In the genomic region with DNA sequence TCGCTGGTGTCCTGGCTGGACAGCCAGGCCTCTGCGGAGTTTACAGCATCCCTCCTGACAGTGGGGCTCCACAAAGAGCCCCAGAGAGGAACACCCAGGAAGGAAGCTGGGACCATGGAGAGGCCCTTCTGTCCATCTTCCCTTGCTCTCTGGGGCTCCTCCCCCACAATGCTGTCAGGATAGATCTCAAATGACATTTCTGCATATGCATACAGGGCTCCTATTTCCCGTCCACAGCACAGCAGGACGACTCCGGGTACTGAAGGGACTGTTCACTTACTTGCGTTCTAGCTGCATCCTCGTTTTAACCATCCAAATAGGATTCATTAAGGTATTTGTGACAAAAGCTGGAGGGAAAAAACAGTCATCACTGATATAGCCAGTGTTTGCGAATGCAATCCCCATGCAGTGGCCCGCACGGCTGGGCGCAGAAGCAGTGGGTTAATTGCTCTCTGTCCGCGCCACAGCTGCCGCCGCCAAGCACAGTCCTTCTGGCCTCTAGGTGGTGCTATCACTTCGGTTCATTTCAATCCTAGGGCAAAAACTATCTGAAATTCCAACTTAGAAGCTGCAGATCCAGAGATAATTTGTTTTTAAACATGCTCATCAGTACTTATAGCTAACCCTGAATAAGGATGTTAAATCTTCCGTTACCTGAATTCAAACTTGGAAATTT, we compare ENCODE assay signal across 8 mouse cellular contexts. TPM values are rescaled to one million over a fixed set of nuclear protein-coding genes. Genes with fewer than 3 reads are reported as not detected.
A peak's percentile ranks its signal among the peaks of the same experiment; 100 is the strongest.
DNase-seq lines count a peak whose midpoint lies in the region; ATAC-seq and TF ChIP-seq lines count a peak whose summit lies in the region.

No protein-coding gene starts in this region.

- ATAC-seq in heart, embryonic 12.5 days (ENCODE audit: insufficient number of reproducible peaks, low FRiP score): no peak
- ATAC-seq in forebrain, embryonic 11.5 days (replicated peaks; ENCODE audit: low FRiP score): no peak
- ATAC-seq in kidney, postnatal 0 days (replicated peaks; ENCODE audit: low FRiP score, low read depth): no peak; the same call in 1 of the 2 replicates
- peak; percentile 89 for ATAC-seq in megakaryocyte, adult 5-6 weeks (ENCODE audit: poor library complexity, severe bottlenecking)

- peak; percentile 98 for TF ChIP-seq CTCF in heart, adult 2 months (IDR thresholded peaks at IDR 0.05)
- peak; percentile 89 for TF ChIP-seq CTCF in kidney, postnatal 0 days (IDR thresholded peaks at IDR 0.05; ENCODE audit: low read depth)

- H3K27me3 ChIP-seq in heart, adult 2 months (ENCODE audit: control insufficient read depth, insufficient read depth, low read length): no peaks in the 10 kb centered on the region
- no peaks in the 10 kb centered on the region for H3K27me3 ChIP-seq in heart, embryonic 12.5 days (replicated peaks)
- H3K27me3 ChIP-seq in forebrain, embryonic 11.5 days (ENCODE audit: control insufficient read depth, insufficient read depth, low read length): no peaks in the 10 kb centered on the region
- H3K27me3 ChIP-seq in kidney, postnatal 0 days (ENCODE audit: insufficient read depth, low read length): no peaks in the 10 kb centered on the region
- no peaks in the 10 kb centered on the region for H3K27me3 ChIP-seq in splenic B cell, adult 2 months (ENCODE audit: control insufficient read depth, insufficient read depth, low read length, poor library complexity, severe bottlenecking)

- H3K9ac ChIP-seq in heart, adult 2 months (ENCODE audit: low read depth, low read length): no peak overlapping the region
- H3K9ac ChIP-seq in heart, embryonic 12.5 days: no peak overlapping the region
- H3K9ac ChIP-seq in forebrain, embryonic 11.5 days (ENCODE audit: low read length): no peak overlapping the region
- H3K9ac ChIP-seq in kidney, postnatal 0 days (ENCODE audit: low read depth, low read length): no peak overlapping the region

- TF ChIP-seq EP300 in heart, adult 2 months (IDR thresholded peaks at IDR 0.05; ENCODE audit: insufficient read depth, low read depth, low read length): 0 out of 2 replicates have a peak, but pooled peaks have one; percentile 29

- no peaks in the 10 kb centered on the region for H3K4me1 ChIP-seq in heart, adult 2 months (ENCODE audit: control insufficient read depth, insufficient read depth, low read length)
- peaks cover 7% of the 10 kb centered on the region; the same call in 1 of the 2 replicates for H3K4me1 ChIP-seq in heart, embryonic 12.5 days (replicated peaks)
- peaks cover 7% of the 10 kb centered on the region; the same call in 1 of the 2 replicates for H3K4me1 ChIP-seq in forebrain, embryonic 11.5 days (replicated peaks; ENCODE audit: control insufficient read depth, insufficient read depth, low read length)
- no peaks in the 10 kb centered on the region for H3K4me1 ChIP-seq in kidney, postnatal 0 days (replicated peaks; ENCODE audit: insufficient read depth, low read length)

- 44% methylated on average over 17 of the region's 17 CpGs for WGBS in heart, adult 2 months
- WGBS in heart, embryonic 12.5 days: 37% methylated on average over 17 of the region's 17 CpGs
- 25% methylated on average over 17 of the region's 17 CpGs for WGBS in forebrain, embryonic 11.5 days
- 29% methylated on average over 17 of the region's 17 CpGs for WGBS in kidney, postnatal 0 days

- no peaks in the 10 kb centered on the region for H3K79me2 ChIP-seq in heart, adult 2 months (replicated peaks; ENCODE audit: control insufficient read depth, insufficient read depth, low read length)

- H3K4me3 ChIP-seq in heart, adult 2 months: no peak overlapping the region
- H3K4me3 ChIP-seq in heart, embryonic 12.5 days: no peak overlapping the region
- no peak overlapping the region for H3K4me3 ChIP-seq in forebrain, embryonic 11.5 days (ENCODE audit: low read depth, low read length)
- H3K4me3 ChIP-seq in kidney, postnatal 0 days (replicated peaks; ENCODE audit: low read depth, low read length): no peak overlapping the region

- intact Hi-C loops in heart, adult 2 months (cut with DNase I): loop anchor here (2.0 to 5.0 kb wide), 3 partner anchors 53 to 230 kb away; no protein-coding TSS in a partner anchor

- TF ChIP-seq POLR2A in heart, adult 2 months (IDR thresholded peaks at IDR 0.05; ENCODE audit: insufficient read depth, low read depth, low read length): no peak

- DNase-seq in heart, adult 2 months: peak in 1 of 2 experiments; percentile 60
- DNase-seq in B cell, adult 2 months: peak; percentile 53 to 55
- DNase-seq in brain, adult 2 months (ENCODE audit: low read depth, low spot score): peak; percentile 80
- peak; percentile 80 for DNase-seq in forebrain, embryonic 11.5 days (ENCODE audit: low spot score)
- peak; percentile 89 for DNase-seq in kidney, postnatal 0 days (ENCODE audit: low spot score)
- DNase-seq in splenic B cell, adult 2 months (ENCODE audit: low read depth, low spot score): peak; percentile 59

- H3K27ac ChIP-seq in heart, adult 2 months: no peak overlapping the region
- no peak overlapping the region for H3K27ac ChIP-seq in heart, embryonic 12.5 days (ENCODE audit: poor library complexity, severe bottlenecking)
- no peak overlapping the region for H3K27ac ChIP-seq in forebrain, embryonic 11.5 days (ENCODE audit: low read depth, low read length)
- no peak overlapping the region for H3K27ac ChIP-seq in kidney, postnatal 0 days

- H3K4me2 ChIP-seq in heart, embryonic 12.5 days: no peak overlapping the region
- no peak overlapping the region for H3K4me2 ChIP-seq in forebrain, embryonic 11.5 days (ENCODE audit: low read depth, low read length, severe bottlenecking)
- H3K4me2 ChIP-seq in kidney, postnatal 0 days (ENCODE audit: low read length): no peak overlapping the region

- no peaks in the 10 kb centered on the region for H3K36me3 ChIP-seq in heart, adult 2 months (ENCODE audit: control insufficient read depth, insufficient read depth, low read length)
- H3K36me3 ChIP-seq in heart, embryonic 12.5 days: peaks cover 9% of the 10 kb centered on the region; the same call in 1 of the 2 replicates
- H3K36me3 ChIP-seq in forebrain, embryonic 11.5 days (ENCODE audit: control insufficient read depth, insufficient read depth, low read length): no peaks in the 10 kb centered on the region
- 0 out of 2 replicates have a peak, but pooled peaks cover 3% of the 10 kb centered on the region for H3K36me3 ChIP-seq in kidney, postnatal 0 days (ENCODE audit: insufficient read depth, low read length)
- H3K36me3 ChIP-seq in splenic B cell, adult 2 months (ENCODE audit: control insufficient read depth, insufficient read depth, low read length, poor library complexity, severe bottlenecking): no peaks in the 10 kb centered on the region; the same call in 1 of the 2 replicates

- no peaks in the 10 kb centered on the region for H3K9me3 ChIP-seq in heart, embryonic 12.5 days (replicated peaks)
- no peaks in the 10 kb centered on the region for H3K9me3 ChIP-seq in forebrain, embryonic 11.5 days (ENCODE audit: control insufficient read depth, low read length)
- no peaks in the 10 kb centered on the region for H3K9me3 ChIP-seq in kidney, postnatal 0 days (replicated peaks; ENCODE audit: low read length)

RNA-seq across cellular contexts. Expression of gene Tmem201, which starts 14.4 kb away (rescaled TPM):
- 10 to 100 TPM; 85.9 to 93.3 TPM for total RNA-seq in heart, adult 2 months (2021)
- polyA plus RNA-seq in heart, adult 2 months (2012; rRNA removed): 106 and 107 TPM in 2 replicates
- 51.1 and 52.8 TPM in 2 replicates for polyA plus RNA-seq in heart, embryonic 12.5 days (2016; fragmentation: Nextera tagmentation; extraction: Ambion mirVana)
- polyA plus RNA-seq in forebrain, embryonic 11.5 days (2014; fragmentation: Nextera tagmentation; extraction: Ambion mirVana): 25.1 and 26.3 TPM in 2 replicates
- polyA plus RNA-seq in kidney, postnatal 0 days (2015; fragmentation: Nextera tagmentation; extraction: Ambion mirVana): 22.3 and 23.5 TPM in 2 replicates
- 1.2 and 2.9 TPM in 2 replicates for total RNA-seq in megakaryocyte, adult 5-6 weeks (2015)
- total RNA-seq in megakaryocyte, adult 5-6 weeks (2017): 1.5 and 1.9 TPM in 2 replicates

RNA-seq across cellular contexts. Expression of gene Slc25a33, which starts 21.8 kb away (rescaled TPM):
- total RNA-seq in heart, adult 2 months (2021): 10 to 100 TPM; 22.3 to 26.0 TPM
- polyA plus RNA-seq in heart, adult 2 months (2012; rRNA removed): 19.0 and 20.3 TPM in 2 replicates
- polyA plus RNA-seq in heart, embryonic 12.5 days (2016; fragmentation: Nextera tagmentation; extraction: Ambion mirVana): 7.3 and 7.5 TPM in 2 replicates
- 12.0 and 12.2 TPM in 2 replicates for polyA plus RNA-seq in forebrain, embryonic 11.5 days (2014; fragmentation: Nextera tagmentation; extraction: Ambion mirVana)
- 15.1 and 15.2 TPM in 2 replicates for polyA plus RNA-seq in kidney, postnatal 0 days (2015; fragmentation: Nextera tagmentation; extraction: Ambion mirVana)
- 1.7 and 2.3 TPM in 2 replicates for total RNA-seq in megakaryocyte, adult 5-6 weeks (2015)
- 1.1 and 1.7 TPM in 2 replicates for total RNA-seq in megakaryocyte, adult 5-6 weeks (2017)

RNA-seq across cellular contexts. Expression of gene Pik3cd, which starts 49.9 kb away (rescaled TPM):
- total RNA-seq in heart, adult 2 months (2021): 1 to 10 TPM; 3.4 to 4.2 TPM
- 3.6 and 4.7 TPM in 2 replicates for polyA plus RNA-seq in heart, adult 2 months (2012; rRNA removed)
- 3.5 and 3.7 TPM in 2 replicates for polyA plus RNA-seq in heart, embryonic 12.5 days (2016; fragmentation: Nextera tagmentation; extraction: Ambion mirVana)
- 6.3 and 7.0 TPM in 2 replicates for polyA plus RNA-seq in forebrain, embryonic 11.5 days (2014; fragmentation: Nextera tagmentation; extraction: Ambion mirVana)
- polyA plus RNA-seq in kidney, postnatal 0 days (2015; fragmentation: Nextera tagmentation; extraction: Ambion mirVana): 3.6 and 3.8 TPM in 2 replicates
- total RNA-seq in megakaryocyte, adult 5-6 weeks (2015): 76.6 and 78.3 TPM in 2 replicates
- 129 and 130 TPM in 2 replicates for total RNA-seq in megakaryocyte, adult 5-6 weeks (2017)
